Mouse (Mus musculus): ENCODE measurements at regions not wholly inside any gene's neighbourhood (a gene's known extent, or its start where the extent isn't known, plus 50 kb on each side); places are given as distances from the start of the nearest gene placed in this dataset.

DNA sequence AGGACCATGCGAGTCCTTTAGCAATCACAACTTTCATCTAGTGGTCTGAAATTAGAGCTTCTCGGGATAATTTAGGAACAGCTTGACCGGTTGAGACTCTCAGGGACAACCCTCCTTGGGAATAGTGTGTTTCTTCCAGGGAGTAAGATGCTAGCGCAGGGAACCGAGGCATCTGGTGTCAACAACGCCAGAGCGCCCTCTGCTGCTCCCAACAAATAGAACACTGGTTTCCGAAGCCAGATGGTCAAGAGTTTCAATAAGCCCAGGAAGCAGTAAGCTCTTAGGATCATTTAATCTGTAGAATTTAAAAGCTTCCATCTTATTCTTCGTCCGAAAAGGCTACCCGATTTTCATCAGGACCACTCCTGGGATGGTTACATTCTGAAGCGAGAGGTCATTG, 149.8 kb upstream of the Cypt12 start:
- no peak for ATAC-seq (ENCODE audit: insufficient number of reproducible peaks, insufficient read depth, low FRiP score, low TSS enrichment, low read depth)
- H3K4me2 ChIP-seq, result no peak overlapping the region
- H3K4me1 ChIP-seq (replicated peaks), result peaks cover 14% of the 10 kb centered on the region; the same call in 1 of the 2 replicates
- 3% methylated on average over 12 of the region's 12 CpGs for WGBS
- H3K36me3 ChIP-seq, result no peaks in the 10 kb centered on the region
- no peaks in the 10 kb centered on the region for H3K9me3 ChIP-seq
- H3K27me3 ChIP-seq, result peaks cover 42% of the 10 kb centered on the region
- H3K4me3 ChIP-seq (replicated peaks), result no peak overlapping the region
- no peak overlapping the region for H3K9ac ChIP-seq (replicated peaks)
- H3K27ac ChIP-seq, result no peak overlapping the region

DNA sequence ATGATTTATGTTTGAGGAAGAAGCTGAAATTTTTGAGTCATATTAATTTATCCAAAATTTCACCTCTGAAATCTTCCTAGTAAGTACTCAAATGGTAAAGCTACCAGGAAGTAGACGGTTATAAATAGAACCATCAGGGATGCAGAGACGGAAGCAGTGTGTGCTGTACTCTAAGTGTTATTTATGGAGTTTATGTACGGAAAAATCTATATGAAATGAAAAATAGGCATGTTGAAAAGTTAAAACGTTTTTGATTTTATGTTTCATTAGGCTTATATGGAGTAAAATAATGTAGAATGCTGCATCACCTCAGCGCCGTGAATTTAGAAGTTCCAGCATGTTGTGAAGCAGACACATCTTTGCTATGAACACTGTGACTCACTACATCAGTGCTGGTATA, 149.1 kb upstream of the Cypt12 start:
- Histone ChIP-seq H3K4me1 (replicated peaks) (peaks cover 9% of the 10 kb centered on the region; the same call in 1 of the 2 replicates), H3K27me3 (peaks cover 35% of the 10 kb centered on the region), H3K9ac (replicated peaks) (no peak overlapping the region), H3K4me2 (no peak overlapping the region), H3K9me3 (no peaks in the 10 kb centered on the region), H3K4me3 (replicated peaks) (no peak overlapping the region), H3K36me3 (no peaks in the 10 kb centered on the region), H3K27ac (no peak overlapping the region)
- no peak for ATAC-seq (ENCODE audit: insufficient number of reproducible peaks, insufficient read depth, low FRiP score, low TSS enrichment, low read depth)
- 50% methylated on average over 6 of the region's 6 CpGs for WGBS

DNA sequence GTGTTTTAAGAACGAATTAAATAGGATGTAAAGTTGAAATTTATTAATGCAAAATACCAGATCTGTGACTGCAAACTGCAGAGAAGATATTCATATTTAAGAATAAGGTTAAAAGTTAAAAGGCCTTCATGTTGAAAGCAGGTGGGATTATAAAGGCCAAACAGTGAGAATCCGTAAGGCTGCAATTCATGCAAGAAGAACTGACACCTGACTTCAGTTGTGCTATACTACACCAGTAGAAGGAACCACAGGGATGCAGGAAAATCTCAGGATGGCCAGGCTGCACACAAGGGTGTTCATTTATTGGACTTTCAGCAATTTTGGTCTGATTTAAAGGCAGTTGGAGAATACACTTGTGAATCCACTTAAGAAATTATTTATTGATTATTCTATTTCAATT, 147.4 kb upstream of the Cypt12 start:
- no peaks in the 10 kb centered on the region for H3K36me3 ChIP-seq
- no peaks in the 10 kb centered on the region for H3K4me1 ChIP-seq (replicated peaks)
- H3K27me3 ChIP-seq, result peaks cover 18% of the 10 kb centered on the region
- 69% methylated on average over 2 of the region's 2 CpGs for WGBS
- H3K27ac ChIP-seq, result no peak overlapping the region
- no peak for ATAC-seq (ENCODE audit: insufficient number of reproducible peaks, insufficient read depth, low FRiP score, low TSS enrichment, low read depth)
- H3K9me3 ChIP-seq, result no peaks in the 10 kb centered on the region
- H3K4me3 ChIP-seq (replicated peaks), result no peak overlapping the region
- H3K9ac ChIP-seq (replicated peaks), result no peak overlapping the region
- H3K4me2 ChIP-seq, result no peak overlapping the region

DNA sequence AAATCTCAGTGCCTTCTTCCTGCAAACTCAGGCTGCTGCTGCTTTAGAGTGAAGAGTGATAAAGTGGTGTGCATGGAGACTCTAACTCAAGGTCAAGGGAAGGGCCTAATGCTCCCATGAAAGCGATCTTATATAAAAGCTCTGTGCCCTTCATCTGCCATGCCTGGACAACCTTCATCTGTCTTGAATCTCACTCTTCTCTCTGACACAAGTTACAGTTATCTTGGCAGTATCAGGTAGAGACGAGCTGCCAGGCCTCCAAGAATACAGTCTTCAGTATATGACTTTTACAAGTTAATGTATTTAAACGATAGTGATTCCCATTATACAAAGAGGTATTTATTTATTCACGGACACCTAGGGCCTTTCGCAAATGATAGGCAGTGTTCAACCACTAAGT, 146.7 kb upstream of the Cypt12 start:
- H3K4me3 ChIP-seq (replicated peaks), result no peak overlapping the region
- H3K27ac ChIP-seq, result no peak overlapping the region
- no peak overlapping the region for H3K9ac ChIP-seq (replicated peaks)
- peaks cover 12% of the 10 kb centered on the region for H3K27me3 ChIP-seq
- H3K36me3 ChIP-seq, result no peaks in the 10 kb centered on the region
- H3K9me3 ChIP-seq, result no peaks in the 10 kb centered on the region
- no peak overlapping the region for H3K4me2 ChIP-seq
- 78% methylated on average over 5 of the region's 5 CpGs for WGBS
- ATAC-seq (ENCODE audit: insufficient number of reproducible peaks, insufficient read depth, low FRiP score, low TSS enrichment, low read depth), result no peak
- H3K4me1 ChIP-seq (replicated peaks), result no peaks in the 10 kb centered on the region

DNA sequence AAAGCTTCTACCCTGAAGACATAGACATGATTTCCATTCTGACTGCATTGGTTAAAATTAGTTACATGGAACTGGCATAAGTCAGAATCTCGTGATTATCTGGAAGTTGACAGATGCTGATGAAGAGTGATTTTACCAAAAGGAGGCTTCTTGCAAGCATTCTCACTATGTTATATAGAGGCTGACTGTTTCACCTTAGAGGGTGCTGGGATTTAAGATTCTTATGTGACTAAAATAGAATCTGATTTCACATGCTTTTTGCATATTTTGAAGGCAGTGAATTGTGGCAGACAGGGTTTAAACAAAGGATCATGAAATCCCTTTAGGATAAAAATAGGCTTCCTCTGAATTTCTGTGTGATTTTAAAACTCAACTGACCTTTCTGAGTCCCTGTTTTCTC, 143.0 kb upstream of the Cypt12 start:
- H3K9ac ChIP-seq (replicated peaks), result no peak overlapping the region
- no peak overlapping the region for H3K27ac ChIP-seq
- no peaks in the 10 kb centered on the region for H3K9me3 ChIP-seq
- 72% methylated on average over 1 of the region's 1 CpGs for WGBS
- no peak for ATAC-seq (ENCODE audit: insufficient number of reproducible peaks, insufficient read depth, low FRiP score, low TSS enrichment, low read depth)
- no peak overlapping the region for H3K4me2 ChIP-seq
- no peak overlapping the region for H3K4me3 ChIP-seq (replicated peaks)
- H3K36me3 ChIP-seq, result no peaks in the 10 kb centered on the region
- no peaks in the 10 kb centered on the region for H3K4me1 ChIP-seq (replicated peaks)
- H3K27me3 ChIP-seq, result no peaks in the 10 kb centered on the region

DNA sequence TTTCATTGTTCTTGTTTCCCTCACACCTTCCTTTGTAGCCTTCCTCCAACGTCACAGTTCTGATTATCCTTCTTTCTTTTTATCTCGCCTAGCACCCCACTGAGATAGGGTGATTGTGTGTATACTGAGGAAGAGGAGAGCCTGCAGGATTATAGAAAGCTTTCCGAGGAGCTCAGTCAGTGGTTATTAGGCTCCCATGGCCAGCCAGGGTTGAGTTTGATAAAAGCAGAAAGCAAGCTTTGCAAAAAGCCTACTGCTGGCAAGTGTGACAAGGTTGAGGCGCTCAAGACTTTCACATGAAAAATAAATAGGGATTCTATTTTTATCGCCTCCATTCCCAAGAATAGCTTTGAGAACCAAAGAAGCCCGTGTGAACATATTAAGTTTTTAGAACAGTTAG, 136.9 kb upstream of the Cypt12 start:
- no peak overlapping the region for H3K9ac ChIP-seq (replicated peaks)
- no peak overlapping the region for H3K27ac ChIP-seq
- ATAC-seq (ENCODE audit: insufficient number of reproducible peaks, insufficient read depth, low FRiP score, low TSS enrichment, low read depth), result no peak
- no peaks in the 10 kb centered on the region for H3K4me1 ChIP-seq (replicated peaks)
- H3K4me3 ChIP-seq (replicated peaks), result no peak overlapping the region
- H3K4me2 ChIP-seq, result no peak overlapping the region
- no peaks in the 10 kb centered on the region for H3K36me3 ChIP-seq
- no peaks in the 10 kb centered on the region for H3K9me3 ChIP-seq
- no peaks in the 10 kb centered on the region for H3K27me3 ChIP-seq
- WGBS, result 71% methylated on average over 6 of the region's 6 CpGs

DNA sequence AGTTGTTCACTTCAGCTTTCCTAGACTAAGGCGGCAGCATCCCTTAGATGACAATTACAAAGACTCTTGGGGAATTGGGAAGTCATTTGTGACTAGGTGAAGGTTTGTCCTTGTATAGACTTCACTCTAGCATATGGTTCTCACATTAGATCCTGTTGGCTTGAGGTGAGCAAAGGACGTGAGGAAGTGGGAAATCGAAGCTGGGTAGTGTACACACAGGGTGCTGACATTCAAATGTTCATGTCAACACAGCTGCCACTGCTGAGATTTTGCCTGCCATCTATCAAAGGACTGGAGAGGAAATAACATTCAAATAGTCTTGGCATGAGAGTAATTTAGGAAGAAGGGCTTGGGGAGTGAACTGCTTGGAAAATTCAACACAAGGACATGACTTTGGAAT, 124.0 kb upstream of the Cypt12 start:
- Histone ChIP-seq H3K9me3 (no peaks in the 10 kb centered on the region), H3K36me3 (no peaks in the 10 kb centered on the region), H3K4me2 (no peak overlapping the region), H3K27me3 (no peaks in the 10 kb centered on the region), H3K4me3 (replicated peaks) (no peak overlapping the region), H3K4me1 (replicated peaks) (no peaks in the 10 kb centered on the region), H3K9ac (replicated peaks) (no peak overlapping the region), H3K27ac (no peak overlapping the region)
- ATAC-seq (ENCODE audit: insufficient number of reproducible peaks, insufficient read depth, low FRiP score, low TSS enrichment, low read depth), result no peak
- WGBS, result 69% methylated on average over 3 of the region's 3 CpGs

DNA sequence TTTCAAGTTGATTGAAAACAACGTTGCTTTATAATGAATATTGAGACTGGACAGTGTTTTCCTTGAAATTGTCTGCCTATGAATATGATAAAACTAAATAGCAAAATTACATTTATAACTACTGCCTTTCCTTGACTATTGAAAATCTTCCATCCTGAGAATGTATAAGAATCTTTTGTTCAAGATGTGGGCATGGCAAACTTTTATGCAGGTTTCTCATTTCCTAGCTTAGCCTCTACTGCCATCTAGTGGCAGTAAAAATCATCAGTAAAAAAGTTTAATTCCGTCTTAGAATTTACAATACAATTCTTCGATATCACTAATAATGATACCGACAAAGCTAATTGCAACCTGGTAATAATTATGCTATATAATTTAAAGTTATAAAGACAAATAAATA, 123.5 kb upstream of the Cypt12 start:
- no peak for ATAC-seq (ENCODE audit: insufficient number of reproducible peaks, insufficient read depth, low FRiP score, low TSS enrichment, low read depth)
- WGBS, result 53% methylated on average over 4 of the region's 4 CpGs
- no peaks in the 10 kb centered on the region for H3K9me3 ChIP-seq
- no peak overlapping the region for H3K27ac ChIP-seq
- no peak overlapping the region for H3K4me2 ChIP-seq
- no peak overlapping the region for H3K4me3 ChIP-seq (replicated peaks)
- H3K4me1 ChIP-seq (replicated peaks), result no peaks in the 10 kb centered on the region
- no peak overlapping the region for H3K9ac ChIP-seq (replicated peaks)
- no peaks in the 10 kb centered on the region for H3K27me3 ChIP-seq
- H3K36me3 ChIP-seq, result no peaks in the 10 kb centered on the region

DNA sequence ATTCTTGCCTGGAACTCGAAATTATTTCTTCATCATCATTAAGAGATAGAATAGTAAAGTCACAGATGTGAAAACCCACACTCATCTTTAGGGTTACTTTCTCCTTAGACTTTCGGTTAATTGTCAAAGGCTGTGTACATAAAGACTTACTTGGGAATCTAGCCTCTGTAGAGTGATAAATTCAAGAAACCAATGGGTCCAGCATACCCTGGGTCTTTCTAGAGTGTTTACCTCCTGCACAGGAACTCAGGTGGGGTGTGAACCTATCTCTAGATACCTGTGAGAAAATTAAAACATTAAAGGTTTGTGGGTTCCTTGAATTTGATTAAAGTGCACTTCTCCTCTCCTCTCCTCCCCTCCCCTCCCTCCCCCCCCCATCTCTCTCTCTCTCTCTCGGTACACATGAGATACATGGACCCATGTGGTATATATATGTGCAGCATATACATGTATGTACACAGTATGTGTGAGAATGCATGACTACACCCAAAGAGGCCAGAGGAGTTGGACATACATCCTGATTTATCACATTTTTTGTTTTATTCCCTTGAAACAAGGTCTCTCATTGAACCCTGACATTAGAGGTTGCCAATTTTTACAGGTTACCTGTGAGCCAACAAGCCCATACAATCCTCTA, 122.8 kb upstream of the Cypt12 start:
- Histone ChIP-seq H3K27ac (no peak overlapping the region), H3K27me3 (no peaks in the 10 kb centered on the region)
- 62% methylated on average over 3 of the region's 3 CpGs for WGBS

DNA sequence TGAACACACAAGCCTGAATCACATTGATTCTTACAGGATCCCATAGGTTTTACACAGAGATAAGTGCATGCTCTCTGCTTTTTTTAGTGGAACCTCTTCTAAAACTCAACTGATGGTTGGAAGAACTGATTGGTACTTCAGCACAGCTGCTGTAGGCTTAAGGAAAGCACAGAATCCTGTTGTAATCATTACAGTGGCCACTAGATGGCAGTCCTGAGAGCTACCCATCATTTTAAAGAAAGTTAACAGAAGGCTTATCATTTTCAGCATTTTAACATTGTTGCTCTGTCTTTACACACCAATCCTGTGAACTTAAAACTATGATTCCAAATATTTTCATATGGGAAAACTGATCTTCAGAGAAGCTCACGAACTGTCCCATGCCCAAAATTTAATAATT, 113.5 kb upstream of the Cypt12 start:
- Histone ChIP-seq H3K36me3 (no peaks in the 10 kb centered on the region), H3K27me3 (no peaks in the 10 kb centered on the region), H3K9ac (replicated peaks) (no peak overlapping the region), H3K4me2 (no peak overlapping the region), H3K9me3 (no peaks in the 10 kb centered on the region), H3K4me3 (replicated peaks) (no peak overlapping the region), H3K27ac (no peak overlapping the region), H3K4me1 (replicated peaks) (no peaks in the 10 kb centered on the region)
- no peak for ATAC-seq (ENCODE audit: insufficient number of reproducible peaks, insufficient read depth, low FRiP score, low TSS enrichment, low read depth)
- WGBS, result 38% methylated on average over 1 of the region's 1 CpGs

More for the DNA sequence above, 122.8 kb upstream of the Cypt12 start:
- Histone ChIP-seq H3K36me3 (no peaks in the 10 kb centered on the region), H3K4me2 (no peak overlapping the region), H3K9ac (replicated peaks) (no peak overlapping the region), H3K9me3 (no peaks in the 10 kb centered on the region), H3K4me1 (replicated peaks) (no peaks in the 10 kb centered on the region), H3K4me3 (replicated peaks) (no peak overlapping the region)
- no peak for ATAC-seq (ENCODE audit: insufficient number of reproducible peaks, insufficient read depth, low FRiP score, low TSS enrichment, low read depth)

DNA sequence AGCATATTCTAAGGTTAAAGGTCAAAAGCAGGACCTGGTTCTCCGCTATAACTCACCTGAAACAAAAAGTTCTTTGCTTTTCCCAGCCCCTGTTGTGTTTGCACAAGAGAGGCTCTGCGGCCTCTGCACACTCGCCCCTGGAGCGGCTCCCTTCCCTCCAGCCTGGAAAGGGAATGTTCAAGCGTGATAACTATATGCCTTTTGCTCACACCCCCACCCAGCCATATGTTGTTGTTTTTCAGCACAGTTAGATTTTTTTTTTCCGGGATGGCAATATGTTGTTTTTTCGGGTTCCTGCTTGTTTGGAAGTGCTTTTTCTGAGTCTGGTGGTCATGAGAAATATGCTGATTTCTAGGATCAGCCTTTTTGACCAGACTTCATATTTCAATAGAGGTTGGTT, 100.6 kb upstream of the Cypt12 start:
- Histone ChIP-seq H3K4me3 (replicated peaks) (no peak overlapping the region), H3K4me2 (no peak overlapping the region), H3K4me1 (replicated peaks) (no peaks in the 10 kb centered on the region), H3K9ac (replicated peaks) (no peak overlapping the region), H3K9me3 (no peaks in the 10 kb centered on the region), H3K27ac (no peak overlapping the region), H3K27me3 (no peaks in the 10 kb centered on the region), H3K36me3 (no peaks in the 10 kb centered on the region)
- 81% methylated on average over 7 of the region's 7 CpGs for WGBS
- no peak for ATAC-seq (ENCODE audit: insufficient number of reproducible peaks, insufficient read depth, low FRiP score, low TSS enrichment, low read depth)

DNA sequence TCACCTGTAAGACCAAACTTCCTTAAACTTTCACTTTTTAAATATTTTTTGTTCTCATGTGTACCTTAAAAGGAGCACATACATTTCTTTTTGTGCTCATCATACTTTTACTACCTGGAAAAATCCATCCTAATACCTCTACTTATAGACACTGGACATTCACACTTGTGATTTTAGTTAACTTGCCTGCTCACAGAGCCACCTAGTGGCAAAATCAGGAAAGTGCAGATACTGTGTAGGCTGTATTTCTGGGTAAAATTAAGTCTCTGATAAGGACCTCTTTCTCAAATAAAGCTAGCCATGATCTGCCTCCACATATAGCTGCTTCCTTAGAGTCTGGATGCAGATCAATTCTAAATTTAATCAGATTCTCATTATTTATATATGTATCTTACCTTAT, 100.0 kb upstream of the Cypt12 start:
- no peaks in the 10 kb centered on the region for H3K9me3 ChIP-seq
- H3K4me1 ChIP-seq (replicated peaks), result no peaks in the 10 kb centered on the region
- H3K36me3 ChIP-seq, result no peaks in the 10 kb centered on the region
- no peak overlapping the region for H3K4me2 ChIP-seq
- H3K27me3 ChIP-seq, result no peaks in the 10 kb centered on the region
- ATAC-seq (ENCODE audit: insufficient number of reproducible peaks, insufficient read depth, low FRiP score, low TSS enrichment, low read depth), result no peak
- no peak overlapping the region for H3K4me3 ChIP-seq (replicated peaks)
- H3K27ac ChIP-seq, result no peak overlapping the region
- no peak overlapping the region for H3K9ac ChIP-seq (replicated peaks)

Data from limb, embryonic 12.5 days (tissue).